Mouse (Mus musculus): Measurements from ENCODE around the gene Sart3. TPM values are rescaled to one million over a fixed set of nuclear protein-coding genes. Genes with fewer than 3 reads are reported as not detected.

Gene Sart3
- polyA plus RNA-seq, 1 experiment from 2014 or later: 63.9 TPM

DNA sequence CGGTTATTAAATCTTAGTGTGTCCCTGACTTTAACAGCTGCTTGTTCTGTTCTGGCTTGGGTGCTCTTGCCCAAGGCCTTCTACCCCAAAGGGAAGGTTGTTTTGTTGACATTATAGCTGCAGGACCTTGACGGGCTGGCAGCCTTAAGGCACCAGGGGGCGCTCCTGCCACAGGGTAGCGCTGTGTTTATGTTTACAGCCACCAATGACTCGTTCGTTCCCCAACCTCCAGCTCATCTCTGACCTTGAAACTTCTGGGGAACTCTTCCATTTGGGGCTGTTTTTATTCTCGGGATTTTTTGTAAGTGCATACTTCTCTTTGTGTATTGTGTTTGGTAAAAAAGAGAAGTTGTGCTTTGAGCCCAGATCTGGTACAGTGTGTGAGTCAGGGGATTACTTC, 1.4 kb upstream of the Sart3 start:
- Histone ChIP-seq H3K27ac (0 out of 2 replicates have a peak overlapping the region, but pooled peaks have one; percentile 11), H3K4me1 (peaks cover 32% of the 10 kb centered on the region), H3K9me3 (no peaks in the 10 kb centered on the region), H3K4me3 (peak overlapping the region; percentile 83), H3K36me3 (peaks cover 55% of the 10 kb centered on the region), H3K27me3 (ENCODE audit: insufficient read depth, poor library complexity, severe bottlenecking) (no peaks in the 10 kb centered on the region)
- DNase-seq (ENCODE audit: low spot score): peak; percentile 93
- 1% methylated on average over 7 of the region's 7 CpGs for WGBS

- 2% methylated on average over 38 of the region's 38 CpGs for WGBS
- H3K36me3 ChIP-seq: peaks cover 55% of the 10 kb centered on the region
- H3K4me1 ChIP-seq: peaks cover 34% of the 10 kb centered on the region
- H3K4me3 ChIP-seq: peak overlapping the region; percentile 83
- H3K27me3 ChIP-seq (ENCODE audit: insufficient read depth, poor library complexity, severe bottlenecking): no peaks in the 10 kb centered on the region
- peak overlapping the region; percentile 98 for H3K27ac ChIP-seq
- peak; percentile 82 for DNase-seq (ENCODE audit: low spot score)
- no peaks in the 10 kb centered on the region for H3K9me3 ChIP-seq
These were observed 702 bp upstream of the Sart3 start for GRCm38 (mm10) chr5:113772905-113773519.

GRCm38 (mm10) chr5:113771213-113772162, 822 bp downstream of the Sart3 start:
- Histone ChIP-seq H3K36me3 (peaks cover 58% of the 10 kb centered on the region), H3K9me3 (no peaks in the 10 kb centered on the region), H3K27ac (peak overlapping the region; percentile 98), H3K4me1 (peaks cover 34% of the 10 kb centered on the region), H3K4me3 (peak overlapping the region; percentile 83), H3K27me3 (ENCODE audit: insufficient read depth, poor library complexity, severe bottlenecking) (no peaks in the 10 kb centered on the region)
- DNase-seq (ENCODE audit: low spot score): peak; percentile 95
- WGBS: under 1% methylated on average over 92 of the region's 97 CpGs

DNA sequence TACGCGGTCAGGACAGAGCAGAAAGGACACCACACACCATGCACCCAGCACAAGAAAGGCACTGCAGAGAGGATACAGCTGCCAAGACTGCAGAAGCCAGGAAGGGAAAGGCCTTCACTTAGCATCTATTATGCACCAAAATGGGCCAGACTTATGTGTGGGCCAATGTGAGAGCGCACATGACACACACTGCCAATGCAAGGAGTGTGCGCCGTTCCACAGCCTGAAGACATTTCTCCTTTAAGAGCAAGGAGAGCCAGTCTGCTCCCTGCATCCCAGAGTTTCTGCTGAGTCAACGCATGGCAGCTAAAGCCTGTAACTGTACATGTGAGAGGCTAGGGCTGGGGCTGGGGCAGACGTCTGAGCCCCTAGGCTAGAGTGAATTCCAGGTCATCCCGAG, 3.5 kb downstream of the Sart3 start:
- Histone ChIP-seq H3K4me3 (no peak overlapping the region), H3K27me3 (ENCODE audit: insufficient read depth, poor library complexity, severe bottlenecking) (no peaks in the 10 kb centered on the region), H3K9me3 (no peaks in the 10 kb centered on the region), H3K4me1 (peaks cover 35% of the 10 kb centered on the region), H3K36me3 (peaks cover 48% of the 10 kb centered on the region), H3K27ac (no peak overlapping the region)
- 93% methylated on average over 8 of the region's 8 CpGs for WGBS
- no peak for DNase-seq (ENCODE audit: low spot score)

DNA sequence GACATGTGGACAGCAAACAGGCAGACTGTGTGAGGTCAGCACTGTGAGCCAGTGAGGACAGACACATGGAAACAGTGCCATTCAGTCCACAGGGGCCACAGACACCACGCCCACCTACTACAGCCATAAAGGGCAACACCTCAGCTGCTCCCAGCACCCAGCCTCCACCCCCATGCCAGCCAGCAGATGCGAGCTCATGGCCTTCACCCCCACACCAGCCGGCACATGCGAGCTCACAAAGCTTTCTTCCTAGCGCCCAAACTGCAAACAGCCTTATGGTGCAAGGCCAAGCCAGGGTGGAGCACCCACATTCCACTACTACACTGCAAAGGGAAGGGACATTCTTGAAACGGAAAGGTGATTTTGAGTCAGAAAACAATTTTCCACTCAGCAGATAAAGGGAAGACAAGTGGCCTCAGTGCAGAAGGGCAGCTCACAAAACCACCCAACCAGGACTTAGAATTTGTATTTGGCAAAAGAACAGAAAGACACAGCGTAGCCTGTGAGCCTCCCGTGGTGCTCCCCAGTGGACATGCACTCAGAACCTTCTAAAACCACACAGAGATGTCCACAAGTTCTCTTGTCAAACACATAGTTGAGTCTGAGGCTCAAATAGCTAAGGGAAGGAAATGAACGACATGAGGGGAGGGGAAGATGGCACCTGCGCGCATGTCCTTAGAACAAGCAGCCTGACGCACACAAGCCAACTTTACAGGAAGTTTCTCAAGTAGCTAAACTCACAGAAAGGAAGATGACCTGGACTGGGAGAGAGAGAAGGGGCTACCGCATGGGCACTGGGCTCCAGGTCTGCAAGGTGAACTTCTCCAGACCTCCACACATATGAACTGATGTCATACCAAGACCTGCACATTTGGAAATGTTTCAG, 6.4 kb downstream of the Sart3 start:
- Histone ChIP-seq H3K4me1 (peaks cover 25% of the 10 kb centered on the region), H3K9me3 (no peaks in the 10 kb centered on the region), H3K27me3 (ENCODE audit: insufficient read depth, poor library complexity, severe bottlenecking) (no peaks in the 10 kb centered on the region), H3K36me3 (peaks cover 77% of the 10 kb centered on the region), H3K4me3 (no peak overlapping the region), H3K27ac (no peak overlapping the region)
- DNase-seq (ENCODE audit: low spot score): no peak
- WGBS: 91% methylated on average over 13 of the region's 13 CpGs

DNA sequence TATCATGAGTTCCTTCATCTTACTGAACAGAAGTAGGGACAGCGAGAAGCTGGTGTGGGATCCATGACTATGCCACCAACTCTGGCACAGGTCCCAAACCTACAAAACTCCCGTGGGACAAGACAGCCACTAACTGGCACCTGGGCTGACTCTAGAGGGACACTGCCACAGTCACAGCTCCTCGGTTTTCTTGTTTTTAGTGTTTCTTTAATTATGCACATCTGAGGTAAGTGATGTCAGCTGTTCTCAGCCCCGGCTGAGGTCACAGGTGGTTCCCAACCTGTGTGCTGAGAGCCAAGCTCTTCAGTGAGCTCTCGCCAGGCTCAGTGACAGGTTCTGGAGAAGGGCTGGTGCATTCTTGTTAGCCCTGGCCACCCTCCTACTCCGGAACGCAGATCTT, 7.9 kb downstream of the Sart3 start:
- no peaks in the 10 kb centered on the region for H3K9me3 ChIP-seq
- H3K27me3 ChIP-seq (ENCODE audit: insufficient read depth, poor library complexity, severe bottlenecking): no peaks in the 10 kb centered on the region
- no peak for DNase-seq (ENCODE audit: low spot score)
- no peak overlapping the region for H3K27ac ChIP-seq
- H3K4me3 ChIP-seq: no peak overlapping the region
- H3K36me3 ChIP-seq: peaks cover 89% of the 10 kb centered on the region
- H3K4me1 ChIP-seq: peaks cover 13% of the 10 kb centered on the region; the same call in 1 of the 2 replicates
- 92% methylated on average over 7 of the region's 7 CpGs for WGBS

GRCm38 (mm10) chr5:113761585-113761984, 10.7 kb downstream of the Sart3 start:
- Histone ChIP-seq H3K27me3 (ENCODE audit: insufficient read depth, poor library complexity, severe bottlenecking) (no peaks in the 10 kb centered on the region), H3K27ac (no peak overlapping the region), H3K36me3 (peaks cover 89% of the 10 kb centered on the region), H3K4me1 (peaks cover 4% of the 10 kb centered on the region; the same call in 1 of the 2 replicates), H3K9me3 (no peaks in the 10 kb centered on the region), H3K4me3 (no peak overlapping the region)
- 90% methylated on average over 2 of the region's 2 CpGs for WGBS
- DNase-seq (ENCODE audit: low spot score): no peak

DNA sequence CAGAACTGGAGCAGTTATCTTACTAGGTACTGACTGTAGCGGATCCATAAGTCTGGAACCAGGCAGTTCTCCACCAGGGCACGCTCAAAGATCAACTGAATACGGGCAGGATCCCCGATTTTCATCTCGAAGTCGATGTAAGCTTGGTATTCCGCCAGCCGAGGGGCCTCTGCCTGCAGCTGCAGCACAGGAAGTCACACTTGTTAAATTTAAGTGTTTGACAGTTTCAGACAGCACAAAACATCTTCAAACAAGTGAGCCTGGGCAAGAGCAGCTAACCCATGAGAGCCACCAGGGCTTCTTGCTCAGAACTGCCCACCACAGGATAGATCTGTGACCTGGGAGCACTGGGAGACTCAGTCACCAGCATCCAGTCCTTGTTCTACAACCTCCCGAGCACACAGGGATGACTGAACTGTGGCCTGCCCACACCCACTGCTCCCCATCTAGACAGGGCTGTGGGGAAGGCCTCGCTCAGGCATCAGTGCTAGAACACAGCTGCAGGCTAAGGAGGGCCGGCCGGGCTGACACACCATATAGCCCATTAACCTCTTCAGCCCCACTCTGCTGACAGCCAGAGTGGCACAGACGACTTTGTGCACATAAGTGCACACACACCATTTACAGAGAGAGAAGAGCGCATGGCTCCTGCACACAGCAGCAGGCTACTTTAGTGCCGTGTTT, 16.8 kb downstream of the Sart3 start:
- Histone ChIP-seq H3K4me3 (no peak overlapping the region), H3K36me3 (peaks cover 100% of the 10 kb centered on the region), H3K27me3 (ENCODE audit: insufficient read depth, poor library complexity, severe bottlenecking) (no peaks in the 10 kb centered on the region), H3K4me1 (no peaks in the 10 kb centered on the region), H3K9me3 (no peaks in the 10 kb centered on the region), H3K27ac (no peak overlapping the region)
- no peak for DNase-seq (ENCODE audit: low spot score)
- 90% methylated on average over 15 of the region's 15 CpGs for WGBS

- Histone ChIP-seq H3K27me3 (ENCODE audit: insufficient read depth, poor library complexity, severe bottlenecking) (no peaks in the 10 kb centered on the region), H3K4me1 (no peaks in the 10 kb centered on the region), H3K9me3 (no peaks in the 10 kb centered on the region), H3K27ac (no peak overlapping the region), H3K36me3 (peaks cover 100% of the 10 kb centered on the region), H3K4me3 (no peak overlapping the region)
- no peak for DNase-seq (ENCODE audit: low spot score)
- WGBS: 86% methylated on average over 9 of the region's 9 CpGs
These were observed 20.7 kb downstream of the Sart3 start for GRCm38 (mm10) chr5:113751521-113752157.

GRCm38 (mm10) chr5:113748556-113749331, 23.6 kb downstream of the Sart3 start:
- H3K4me3 ChIP-seq: no peak overlapping the region
- no peak for DNase-seq (ENCODE audit: low spot score)
- WGBS: 94% methylated on average over 13 of the region's 13 CpGs
- no peaks in the 10 kb centered on the region for H3K9me3 ChIP-seq
- H3K36me3 ChIP-seq: peaks cover 100% of the 10 kb centered on the region
- no peak overlapping the region for H3K27ac ChIP-seq
- no peaks in the 10 kb centered on the region for H3K27me3 ChIP-seq (ENCODE audit: insufficient read depth, poor library complexity, severe bottlenecking)
- H3K4me1 ChIP-seq: no peaks in the 10 kb centered on the region

- H3K9me3 ChIP-seq: no peaks in the 10 kb centered on the region
- H3K27ac ChIP-seq: no peak overlapping the region
- no peak for DNase-seq (ENCODE audit: low spot score)
- H3K27me3 ChIP-seq (ENCODE audit: insufficient read depth, poor library complexity, severe bottlenecking): no peaks in the 10 kb centered on the region
- H3K4me3 ChIP-seq: no peak overlapping the region
- peaks cover 100% of the 10 kb centered on the region for H3K36me3 ChIP-seq
- no peaks in the 10 kb centered on the region for H3K4me1 ChIP-seq
- WGBS: 95% methylated on average over 5 of the region's 5 CpGs
These were observed 24.7 kb downstream of the Sart3 start for GRCm38 (mm10) chr5:113747629-113748028.
